Mouse (Mus musculus): ENCODE measurements at regions not wholly inside any gene's neighbourhood (a gene's known extent, or its start where the extent isn't known, plus 50 kb on each side); places are given as distances from the start of the nearest gene placed in this dataset.

DNA sequence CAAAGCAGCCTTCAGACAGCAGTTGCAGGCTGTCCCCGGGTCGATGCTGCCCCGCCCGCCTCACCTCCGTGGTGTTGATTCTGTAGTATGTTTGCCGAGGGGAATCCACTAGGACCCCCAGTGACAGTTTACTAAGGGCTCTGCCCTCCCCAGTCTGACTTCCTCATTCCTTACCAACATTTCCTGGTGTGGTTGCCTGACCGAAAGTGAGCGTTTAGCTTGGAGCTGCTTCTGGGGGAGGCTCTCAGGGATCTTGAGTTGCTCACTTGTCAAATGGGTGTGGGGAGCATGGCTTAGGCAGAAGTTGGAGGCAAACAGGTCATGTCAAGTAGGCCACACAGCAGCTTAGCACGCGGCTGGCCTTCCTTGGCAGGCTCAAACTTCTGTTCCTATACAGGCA is 66.1 kb upstream of the Runx3 start:
- Histone ChIP-seq H3K4me3 (replicated peaks) (no peak overlapping the region), H3K4me1 (replicated peaks) (peaks cover 10% of the 10 kb centered on the region), H3K9me3 (peaks cover 7% of the 10 kb centered on the region), H3K4me2 (no peak overlapping the region), H3K27me3 (peaks cover 26% of the 10 kb centered on the region), H3K9ac (replicated peaks) (no peak overlapping the region), H3K36me3 (no peaks in the 10 kb centered on the region), H3K27ac (no peak overlapping the region)
- 80% methylated on average over 10 of the region's 10 CpGs for WGBS
- ATAC-seq (ENCODE audit: insufficient number of reproducible peaks, insufficient read depth, low FRiP score, low TSS enrichment, low read depth) = no peak

DNA sequence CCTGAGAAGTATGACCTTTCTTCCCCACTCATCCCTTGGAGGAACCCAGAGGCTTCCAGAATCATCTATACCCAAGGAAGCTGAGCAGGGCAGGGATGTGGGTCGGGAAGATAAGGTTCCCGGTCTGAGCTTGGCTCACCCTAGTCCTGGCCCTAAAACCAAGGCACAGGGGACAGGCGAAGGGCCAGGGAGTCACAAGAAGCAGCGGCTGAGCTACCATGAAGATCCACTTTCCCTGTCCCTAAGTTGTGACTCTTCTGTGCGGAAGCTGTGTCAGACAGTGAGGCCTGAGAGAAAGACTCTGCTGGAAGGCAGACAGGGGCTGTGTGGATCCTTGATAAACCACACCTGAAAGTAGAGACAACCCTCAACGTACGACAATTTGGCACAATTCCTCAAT is 64.1 kb upstream of the Runx3 start:
- H3K36me3 ChIP-seq = no peaks in the 10 kb centered on the region
- WGBS = 95% methylated on average over 7 of the region's 7 CpGs
- H3K27me3 ChIP-seq = peaks cover 29% of the 10 kb centered on the region
- no peak overlapping the region for H3K9ac ChIP-seq (replicated peaks)
- H3K27ac ChIP-seq = no peak overlapping the region
- H3K4me1 ChIP-seq (replicated peaks) = peaks cover 8% of the 10 kb centered on the region
- H3K4me2 ChIP-seq = no peak overlapping the region
- no peak overlapping the region for H3K4me3 ChIP-seq (replicated peaks)
- H3K9me3 ChIP-seq = peaks cover 7% of the 10 kb centered on the region
- ATAC-seq (ENCODE audit: insufficient number of reproducible peaks, insufficient read depth, low FRiP score, low TSS enrichment, low read depth) = no peak

DNA sequence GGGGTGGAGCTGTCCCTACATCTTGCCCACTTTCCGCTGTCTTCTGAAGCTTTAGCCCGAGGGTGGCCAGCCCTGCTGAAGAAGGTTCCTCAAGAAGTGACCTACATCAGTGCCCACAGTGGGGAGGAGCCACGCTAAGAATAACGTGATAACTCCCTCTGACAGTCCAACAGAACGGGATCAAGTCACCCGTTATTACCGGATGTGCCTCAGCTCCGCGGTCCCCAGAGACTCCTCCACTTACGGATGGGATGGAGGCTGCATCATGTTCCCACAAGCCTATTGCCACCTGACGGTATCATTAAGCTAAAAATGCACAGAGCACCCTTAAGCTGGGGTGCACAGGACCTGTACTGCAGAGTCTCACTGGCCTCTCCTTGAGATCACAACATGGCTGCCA is 63.2 kb upstream of the Runx3 start:
- Histone ChIP-seq H3K9ac (replicated peaks) (no peak overlapping the region), H3K9me3 (peaks cover 7% of the 10 kb centered on the region), H3K4me3 (replicated peaks) (no peak overlapping the region), H3K4me2 (no peak overlapping the region), H3K27ac (no peak overlapping the region), H3K4me1 (replicated peaks) (peaks cover 8% of the 10 kb centered on the region), H3K36me3 (no peaks in the 10 kb centered on the region), H3K27me3 (peaks cover 29% of the 10 kb centered on the region)
- ATAC-seq (ENCODE audit: insufficient number of reproducible peaks, insufficient read depth, low FRiP score, low TSS enrichment, low read depth) = no peak
- 88% methylated on average over 11 of the region's 11 CpGs for WGBS

DNA sequence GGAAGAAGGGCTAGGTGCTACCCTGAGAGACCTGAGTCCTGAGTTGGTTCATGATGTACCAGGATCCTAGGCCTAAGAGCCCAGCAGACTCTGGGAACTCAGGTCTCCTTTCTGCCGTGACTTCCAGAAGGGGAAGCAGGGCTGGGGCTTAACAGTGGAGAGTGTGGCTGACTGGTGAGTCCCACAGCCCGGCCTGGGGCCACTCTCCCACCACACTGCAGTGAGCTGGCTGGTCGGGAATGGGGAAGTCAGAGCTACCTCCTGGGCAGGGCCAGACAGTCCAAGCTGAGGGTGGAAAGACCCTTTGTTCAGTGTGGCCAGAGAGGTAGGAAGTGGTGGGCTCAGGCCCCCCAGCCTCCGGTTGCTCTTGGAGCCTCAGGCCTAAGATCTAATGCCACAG is 61.6 kb upstream of the Runx3 start:
- Histone ChIP-seq H3K4me3 (replicated peaks) (no peak overlapping the region), H3K9ac (replicated peaks) (no peak overlapping the region), H3K27ac (no peak overlapping the region), H3K4me2 (no peak overlapping the region), H3K4me1 (replicated peaks) (peaks cover 8% of the 10 kb centered on the region), H3K27me3 (peaks cover 30% of the 10 kb centered on the region), H3K36me3 (no peaks in the 10 kb centered on the region), H3K9me3 (no peaks in the 10 kb centered on the region)
- 69% methylated on average over 4 of the region's 4 CpGs for WGBS
- no peak for ATAC-seq (ENCODE audit: insufficient number of reproducible peaks, insufficient read depth, low FRiP score, low TSS enrichment, low read depth)

- 59% methylated on average over 4 of the region's 4 CpGs for WGBS
- Histone ChIP-seq H3K9me3 (no peaks in the 10 kb centered on the region), H3K4me2 (no peak overlapping the region), H3K9ac (replicated peaks) (no peak overlapping the region), H3K27ac (no peak overlapping the region), H3K4me3 (replicated peaks) (no peak overlapping the region), H3K36me3 (no peaks in the 10 kb centered on the region), H3K27me3 (peaks cover 19% of the 10 kb centered on the region), H3K4me1 (replicated peaks) (peaks cover 8% of the 10 kb centered on the region)
- no peak for ATAC-seq (ENCODE audit: insufficient number of reproducible peaks, insufficient read depth, low FRiP score, low TSS enrichment, low read depth)
These were observed 59.3 kb upstream of the Runx3 start for GRCm38 (mm10) chr4:135061030-135061743.

DNA sequence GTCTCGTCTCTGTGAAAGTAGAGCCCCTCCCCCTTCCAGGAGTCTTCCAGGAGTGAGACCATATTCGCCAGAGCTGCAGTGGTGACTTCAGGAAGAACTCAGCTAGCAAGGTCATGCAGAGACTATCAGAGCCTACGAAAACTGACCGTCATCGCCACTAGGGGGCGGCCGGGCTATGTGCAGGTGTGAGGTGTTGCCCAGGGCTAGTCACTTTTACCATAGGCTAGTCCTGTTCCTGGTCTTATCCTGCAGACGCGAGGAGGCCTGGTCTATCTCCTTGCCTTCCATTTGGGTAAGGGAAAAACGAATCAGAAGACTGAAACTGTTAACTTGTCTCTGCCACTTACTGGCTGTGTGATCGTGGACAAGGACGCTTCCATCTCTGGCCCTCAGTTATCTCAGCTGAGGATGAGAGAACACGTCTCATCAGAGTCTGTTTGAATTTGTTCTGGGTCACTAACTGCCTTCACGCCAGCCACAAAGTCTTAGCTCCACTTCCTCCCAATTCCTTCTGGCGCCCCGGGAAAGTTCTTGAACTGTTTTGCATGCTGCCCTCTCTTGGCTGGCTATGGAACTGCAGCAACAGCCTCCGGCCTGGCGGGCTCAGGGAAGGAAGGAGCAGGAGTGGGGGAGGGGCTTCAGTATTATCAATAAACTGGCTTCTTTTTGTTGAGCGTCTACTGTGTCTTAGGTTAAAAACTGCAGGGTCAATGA is 53.5 kb upstream of the Runx3 start:
- 0 out of 2 replicates have a peak, but pooled peaks have one; percentile 24 for ATAC-seq (ENCODE audit: insufficient number of reproducible peaks, insufficient read depth, low FRiP score, low TSS enrichment, low read depth)
- H3K27me3 ChIP-seq = peaks cover 12% of the 10 kb centered on the region
- no peak overlapping the region for H3K4me3 ChIP-seq (replicated peaks)
- no peaks in the 10 kb centered on the region for H3K9me3 ChIP-seq
- no peak overlapping the region for H3K9ac ChIP-seq (replicated peaks)
- H3K36me3 ChIP-seq = no peaks in the 10 kb centered on the region
- H3K4me1 ChIP-seq (replicated peaks) = 0 out of 2 replicates have a peak, but pooled peaks cover 4% of the 10 kb centered on the region
- H3K27ac ChIP-seq = no peak overlapping the region
- H3K4me2 ChIP-seq = 0 out of 2 replicates have a peak overlapping the region, but pooled peaks have one; percentile 1
- 10% methylated on average over 19 of the region's 19 CpGs for WGBS

DNA sequence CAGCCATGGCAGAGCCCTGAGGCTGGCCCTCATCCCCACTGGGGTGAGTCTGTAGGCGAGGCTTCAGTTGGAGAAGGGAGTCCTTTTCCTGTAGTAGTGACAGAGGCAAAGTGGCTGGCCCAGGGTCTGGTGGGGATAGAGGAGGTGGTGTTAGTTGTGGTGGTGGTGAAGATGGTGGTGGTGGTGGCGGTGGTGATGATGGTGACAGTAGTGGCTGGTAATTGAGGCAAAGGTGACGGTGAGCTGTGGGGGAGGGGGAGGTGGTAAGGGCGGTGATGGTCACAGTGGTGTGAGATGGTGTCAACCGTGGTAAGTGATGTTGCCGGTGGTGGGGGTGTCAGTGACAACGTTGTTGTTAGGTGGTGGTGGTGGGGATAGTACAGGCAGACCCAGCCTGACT is 52.6 kb upstream of the Runx3 start:
- no peak overlapping the region for H3K9ac ChIP-seq (replicated peaks)
- H3K4me1 ChIP-seq (replicated peaks) = 0 out of 2 replicates have a peak, but pooled peaks cover 4% of the 10 kb centered on the region
- H3K9me3 ChIP-seq = no peaks in the 10 kb centered on the region
- peaks cover 12% of the 10 kb centered on the region for H3K27me3 ChIP-seq
- WGBS = 58% methylated on average over 7 of the region's 7 CpGs
- no peak for ATAC-seq (ENCODE audit: insufficient number of reproducible peaks, insufficient read depth, low FRiP score, low TSS enrichment, low read depth)
- no peak overlapping the region for H3K4me3 ChIP-seq (replicated peaks)
- H3K36me3 ChIP-seq = no peaks in the 10 kb centered on the region
- H3K27ac ChIP-seq = no peak overlapping the region
- no peak overlapping the region for H3K4me2 ChIP-seq

DNA sequence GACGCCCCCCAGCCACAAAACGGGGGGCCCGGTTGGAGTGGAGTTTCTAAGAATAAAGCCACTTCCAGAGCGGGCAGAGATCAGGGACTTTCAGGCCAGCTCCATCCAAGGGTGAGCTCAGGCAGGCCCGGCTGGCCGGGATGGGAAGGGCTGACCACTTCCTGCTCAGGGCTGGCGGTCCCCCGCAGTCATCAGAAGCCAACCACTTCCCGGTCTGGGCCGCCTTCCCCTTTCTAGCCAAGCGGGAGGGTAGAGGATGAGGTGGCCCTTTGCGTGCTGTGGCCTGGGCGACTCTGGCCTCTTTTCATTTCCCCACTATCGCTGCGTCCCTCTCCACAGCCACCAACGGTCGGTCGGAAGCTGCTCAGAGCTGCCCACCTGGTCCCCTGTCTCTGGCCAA is 50.6 kb upstream of the Runx3 start:
- ATAC-seq (ENCODE audit: insufficient number of reproducible peaks, insufficient read depth, low FRiP score, low TSS enrichment, low read depth) = no peak
- Histone ChIP-seq H3K27me3 (peaks cover 6% of the 10 kb centered on the region; the same call in 1 of the 2 replicates), H3K36me3 (no peaks in the 10 kb centered on the region), H3K4me3 (replicated peaks) (no peak overlapping the region), H3K4me1 (replicated peaks) (0 out of 2 replicates have a peak, but pooled peaks cover 4% of the 10 kb centered on the region), H3K9ac (replicated peaks) (no peak overlapping the region), H3K4me2 (no peak overlapping the region), H3K27ac (no peak overlapping the region), H3K9me3 (no peaks in the 10 kb centered on the region)
- WGBS = 70% methylated on average over 18 of the region's 18 CpGs
